Mouse (Mus musculus): ENCODE data around the gene Gm10961. TPM values are rescaled to one million over a fixed set of nuclear protein-coding genes. Genes with fewer than 3 reads are reported as not detected.

Gene Gm10961
- polyA plus RNA-seq, 1 experiment from 2014 or later: not detected

Other genes with a start within 250 kb of the Gm10961 start
- gene Kcnc4, start 171.8 kb upstream of the Gm10961 start, polyA plus RNA-seq (2014; fragmentation: Nextera tagmentation; extraction: Ambion mirVana): 0.17 and 0.18 TPM in 2 replicates
- gene Slc6a17, start 113.3 kb upstream of the Gm10961 start, polyA plus RNA-seq (2014; fragmentation: Nextera tagmentation; extraction: Ambion mirVana): 3.3 and 4.0 TPM in 2 replicates
- not detected in 2 replicates for gene Ubl4b, start 76.2 kb upstream of the Gm10961 start, polyA plus RNA-seq (2014; fragmentation: Nextera tagmentation; extraction: Ambion mirVana)
- 1.1 and 1.7 TPM in 2 replicates for gene Alx3, start 36.3 kb upstream of the Gm10961 start, polyA plus RNA-seq (2014; fragmentation: Nextera tagmentation; extraction: Ambion mirVana)
- gene Strip1, start 372 bp downstream of the Gm10961 start, polyA plus RNA-seq (2014; fragmentation: Nextera tagmentation; extraction: Ambion mirVana): 35.4 and 47.0 TPM in 2 replicates
- 56.1 and 68.1 TPM in 2 replicates for gene Ahcyl1, start 65.2 kb downstream of the Gm10961 start, polyA plus RNA-seq (2014; fragmentation: Nextera tagmentation; extraction: Ambion mirVana)
- gene Csf1, start 129.1 kb downstream of the Gm10961 start, polyA plus RNA-seq (2014; fragmentation: Nextera tagmentation; extraction: Ambion mirVana): 10.7 and 11.0 TPM in 2 replicates
- gene Eps8l3, start 245.9 kb downstream of the Gm10961 start, polyA plus RNA-seq (2014; fragmentation: Nextera tagmentation; extraction: Ambion mirVana): not detected in 2 replicates